Mouse (Mus musculus): ENCODE data around the gene Gm13289.
"Not testable (repeated sequence)": the region's sequence is repeated elsewhere in the genome, so short reads cannot be mapped to it uniquely, and the experiment has no call there.

Gm13289 gene

DNA sequence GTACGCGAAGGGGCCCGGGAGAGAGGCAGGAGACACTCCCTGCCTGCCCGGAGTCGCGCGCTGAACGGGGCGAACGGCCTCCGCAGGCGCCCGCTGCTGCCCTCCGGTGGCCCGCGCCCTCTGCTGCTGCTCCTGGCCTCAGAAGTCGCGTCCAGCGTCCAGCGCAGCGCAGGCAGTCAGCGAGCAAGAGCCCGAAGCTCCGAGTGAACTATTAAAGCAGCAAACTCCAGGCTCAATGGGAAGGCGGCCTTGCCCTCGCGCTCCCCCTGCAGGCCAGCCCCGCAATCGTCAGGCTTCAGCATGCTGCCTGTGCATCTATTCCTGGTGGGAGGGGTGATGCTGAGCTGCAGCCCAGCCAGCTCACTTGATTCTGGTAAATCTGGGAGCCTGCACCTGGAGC is at the start of gene Gm13289:
Gm13289 (plus strand) TSS at position 301 of the 400 bp plus-strand sequence.
- not testable (repeated sequence) for DNase-seq

DNA sequence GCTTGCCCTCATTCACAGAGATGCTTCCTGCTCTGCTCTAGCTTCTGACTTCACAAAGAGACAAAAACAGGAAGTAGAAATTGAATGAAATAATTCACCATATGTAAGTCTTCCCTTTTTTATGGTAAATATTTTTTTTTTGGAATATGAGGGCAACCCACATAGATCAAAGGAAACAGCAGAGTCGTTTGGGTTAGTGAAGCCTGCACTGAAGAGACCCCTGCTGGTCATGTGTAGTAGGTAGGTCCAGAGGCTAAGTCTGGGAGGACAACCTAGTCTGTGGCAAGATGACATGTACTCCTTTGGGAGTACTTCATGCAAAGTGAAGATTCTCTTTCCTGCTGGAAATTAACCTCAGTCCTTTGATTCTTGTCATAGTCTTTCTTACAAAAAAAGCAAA is 49.4 kb upstream of the Gm13289 start:
- DNase-seq = no peak

DNA sequence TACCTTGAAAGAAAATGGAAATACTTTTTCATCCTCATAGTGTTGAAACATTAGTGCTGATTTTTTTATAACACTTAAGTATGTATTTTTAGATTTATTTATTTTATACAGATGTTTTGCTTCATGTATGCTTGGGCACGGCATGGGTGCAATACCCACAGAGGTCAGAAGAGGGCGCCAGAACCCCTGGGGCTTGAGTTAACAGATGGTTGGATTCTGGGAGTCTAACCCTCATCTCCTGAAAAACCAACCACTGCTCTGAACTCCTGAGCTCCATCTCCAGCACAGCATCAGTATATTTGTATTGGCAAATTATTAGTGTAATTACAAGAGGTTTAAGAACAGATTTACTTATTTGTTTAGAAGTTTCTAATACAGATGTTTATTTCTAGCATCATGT is 38.2 kb upstream of the Gm13289 start:
- DNase-seq = peak; percentile 14

DNA sequence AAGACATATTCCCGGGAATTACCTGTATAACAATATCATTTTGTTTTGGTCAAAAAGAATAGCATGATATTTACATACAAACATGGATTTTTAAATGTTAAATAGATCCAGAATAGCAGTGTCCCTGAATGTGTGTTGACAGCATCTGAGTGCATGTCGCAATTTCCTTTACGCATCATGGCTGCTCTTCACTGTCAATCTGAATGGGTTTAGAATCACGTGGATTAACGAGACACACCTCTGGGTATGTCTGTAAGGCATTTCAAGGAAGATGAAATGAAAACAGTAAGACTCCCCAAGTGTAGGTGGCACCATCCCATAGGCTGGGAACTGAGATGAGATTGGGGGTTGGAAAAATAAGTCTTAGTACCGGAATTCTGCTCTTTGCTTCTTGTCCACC is 37.7 kb upstream of the Gm13289 start:
- no peak for DNase-seq

GRCm38 (mm10) chr4:88741426-88741825 is 35.3 kb upstream of the Gm13289 start:
- DNase-seq = no peak

GRCm38 (mm10) chr4:88742771-88743371 is 33.9 kb upstream of the Gm13289 start:
- no peak for DNase-seq

DNA sequence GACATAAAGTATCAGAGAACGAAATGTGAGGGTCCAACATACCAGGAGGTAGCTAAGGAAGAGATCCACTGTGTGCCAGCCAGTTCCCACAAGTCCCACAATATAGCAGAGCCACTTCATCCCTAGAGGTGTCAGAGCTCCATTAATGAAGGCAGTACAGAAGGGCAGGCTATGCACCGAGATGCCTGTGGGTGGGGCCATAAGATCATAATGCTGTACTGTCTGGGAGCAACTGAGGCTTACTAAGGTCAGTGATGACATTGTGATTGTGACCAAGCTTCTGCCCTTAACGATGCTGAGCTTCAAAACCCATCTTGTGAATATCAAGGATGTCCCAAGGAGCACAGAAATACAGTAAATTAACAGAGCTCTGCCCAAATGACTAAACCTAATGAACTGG is 32.5 kb upstream of the Gm13289 start:
- DNase-seq = no peak

GRCm38 (mm10) chr4:88749926-88750325 is 26.8 kb upstream of the Gm13289 start:
- no peak for DNase-seq

DNA sequence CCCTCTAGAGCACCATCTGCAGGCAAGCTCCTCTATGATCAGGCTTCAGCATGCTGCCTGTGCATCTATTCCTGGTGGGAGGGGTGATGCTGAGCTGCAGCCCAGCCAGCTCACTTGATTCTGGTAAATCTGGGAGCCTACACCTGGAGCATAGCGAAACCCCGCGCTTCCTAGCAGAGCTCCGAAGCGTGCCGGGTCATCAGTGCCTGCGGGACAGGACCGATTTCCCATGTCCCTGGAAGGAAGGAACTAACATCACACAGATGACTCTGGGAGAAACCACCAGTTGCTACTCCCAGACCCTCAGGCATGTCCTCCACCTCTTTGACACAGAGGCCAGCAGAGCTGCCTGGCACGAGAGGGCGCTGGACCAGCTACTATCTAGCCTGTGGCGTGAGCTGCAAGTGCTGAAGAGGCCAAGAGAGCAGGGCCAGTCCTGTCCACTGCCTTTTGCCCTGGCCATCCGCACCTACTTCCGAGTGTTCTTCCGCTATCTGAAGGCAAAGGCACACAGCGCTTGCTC is 21.8 kb upstream of the Gm13289 start, which contains the start of gene Gm13271:
Gm13271 (plus strand) TSS at position 51 of the 523 bp plus-strand sequence.
- DNase-seq = peak; percentile 78

DNA sequence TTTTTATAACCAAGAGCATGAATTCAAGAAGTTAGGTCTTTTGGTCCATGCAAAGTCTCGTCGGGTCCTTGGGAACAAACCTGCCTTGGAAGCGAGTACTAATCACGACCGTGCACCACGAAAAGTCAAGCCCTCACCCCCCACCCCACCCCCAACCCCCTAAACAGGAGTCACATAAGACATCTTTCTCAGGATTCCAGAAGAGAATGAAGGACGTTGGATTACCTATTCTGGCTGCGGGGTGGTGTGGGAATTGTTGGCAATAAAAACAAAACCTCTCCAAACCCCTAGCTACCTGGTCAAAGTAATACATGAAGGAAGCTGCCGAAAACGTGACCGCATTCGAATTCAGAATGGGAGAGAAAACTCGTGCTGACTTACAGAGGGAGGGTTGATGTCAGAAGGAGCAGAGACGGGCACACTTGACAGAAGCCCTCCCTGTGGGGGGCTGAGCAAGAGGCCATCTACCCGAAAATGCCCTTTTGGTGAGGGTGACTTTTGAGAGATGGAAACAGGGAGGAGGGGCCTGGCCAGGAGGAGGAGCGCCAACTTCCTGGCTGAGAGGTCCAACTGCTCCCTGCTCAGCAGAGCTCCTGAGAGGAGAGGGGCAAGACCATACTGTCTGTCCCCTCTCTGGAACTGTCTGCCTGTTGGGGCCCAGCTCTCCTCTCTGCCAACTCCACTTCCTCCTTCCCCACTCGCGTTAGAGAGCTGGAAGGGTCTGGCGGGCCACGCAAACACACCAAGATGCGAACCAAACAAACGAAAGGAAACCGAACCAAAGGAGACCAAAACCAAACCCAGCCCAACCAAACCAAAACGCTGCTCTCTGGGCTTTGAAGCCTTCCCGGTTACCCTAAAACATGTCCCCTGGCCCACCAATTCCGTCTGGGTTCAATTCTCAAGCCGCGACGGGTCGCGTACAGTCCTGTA is 19.9 kb upstream of the Gm13289 start:
- not testable (repeated sequence) for DNase-seq

- DNase-seq = peak; percentile 93
Measured at GRCm38 (mm10) chr4:88757628-88758031, 19.1 kb upstream of the Gm13289 start.

GRCm38 (mm10) chr4:88758751-88759150 is 18.0 kb upstream of the Gm13289 start:
- peak; percentile 19 for DNase-seq

GRCm38 (mm10) chr4:88759610-88760268 is 17.0 kb upstream of the Gm13289 start, which contains the start of gene Gm13283:
Gene Gm13283 (plus strand): TSS chr4:88760119.
- peak; percentile 29 for DNase-seq

DNA sequence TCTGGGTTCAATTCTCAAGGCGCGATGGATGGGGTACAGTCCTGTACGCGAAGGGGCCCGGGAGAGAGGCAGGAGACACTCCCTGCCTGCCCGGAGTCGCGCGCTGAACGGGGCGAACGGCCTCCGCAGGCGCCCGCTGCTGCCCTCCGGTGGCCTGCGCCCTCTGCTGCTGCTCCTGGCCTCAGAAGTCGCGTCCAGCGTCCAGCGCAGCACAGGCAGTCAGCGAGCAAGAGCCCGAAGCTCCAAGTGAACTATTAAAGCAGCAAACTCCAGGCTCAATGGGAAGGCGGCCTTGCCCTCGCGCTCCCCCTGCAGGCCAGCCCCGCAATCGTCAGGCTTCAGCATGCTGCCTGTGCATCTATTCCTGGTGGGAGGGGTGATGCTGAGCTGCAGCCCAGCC is 16.3 kb upstream of the Gm13289 start:
- DNase-seq = peak; percentile 69

DNA sequence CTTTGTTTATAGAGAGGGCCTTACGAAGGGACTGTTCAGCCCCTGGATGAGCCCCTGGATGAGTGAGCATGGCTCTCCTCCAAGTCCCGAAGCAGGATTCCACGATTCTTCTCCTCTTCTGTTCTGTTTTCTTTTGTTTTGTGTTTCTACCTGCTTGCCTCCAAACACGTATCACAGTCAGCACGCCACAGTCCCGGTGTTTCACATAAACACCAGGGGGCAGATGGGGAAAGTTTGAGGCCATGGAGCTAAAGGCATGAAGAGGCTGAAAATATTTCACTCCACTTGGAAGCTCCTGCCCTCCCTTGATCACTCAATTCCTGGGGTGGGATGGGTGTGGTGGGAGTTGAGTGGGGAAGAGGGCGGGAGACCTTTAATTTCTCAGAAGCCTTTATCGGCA is 14.9 kb upstream of the Gm13289 start:
- peak; percentile 79 for DNase-seq

DNA sequence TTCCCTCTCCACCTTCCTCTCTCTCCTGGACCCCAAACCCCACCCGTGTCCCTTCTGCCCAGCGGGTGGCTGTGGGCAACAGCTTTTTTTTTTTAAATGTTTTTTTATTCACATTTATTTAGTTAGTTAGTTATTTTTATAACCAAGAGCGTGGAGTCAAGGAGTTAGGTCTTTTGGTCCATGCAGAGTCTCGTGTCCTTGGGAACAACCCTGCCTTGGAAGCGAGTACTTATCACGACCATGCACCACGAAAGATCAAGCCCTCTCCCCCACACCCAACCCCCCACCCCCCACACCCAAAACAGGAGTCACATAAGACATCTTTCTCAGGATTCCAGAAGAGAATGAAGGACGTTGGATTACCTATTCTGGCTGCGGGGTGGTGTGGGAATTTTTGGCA is 14.4 kb upstream of the Gm13289 start:
- DNase-seq = peak; percentile 14

- DNase-seq = peak; percentile 51
Measured at GRCm38 (mm10) chr4:88763384-88764018, 13.2 kb upstream of the Gm13289 start.

DNA sequence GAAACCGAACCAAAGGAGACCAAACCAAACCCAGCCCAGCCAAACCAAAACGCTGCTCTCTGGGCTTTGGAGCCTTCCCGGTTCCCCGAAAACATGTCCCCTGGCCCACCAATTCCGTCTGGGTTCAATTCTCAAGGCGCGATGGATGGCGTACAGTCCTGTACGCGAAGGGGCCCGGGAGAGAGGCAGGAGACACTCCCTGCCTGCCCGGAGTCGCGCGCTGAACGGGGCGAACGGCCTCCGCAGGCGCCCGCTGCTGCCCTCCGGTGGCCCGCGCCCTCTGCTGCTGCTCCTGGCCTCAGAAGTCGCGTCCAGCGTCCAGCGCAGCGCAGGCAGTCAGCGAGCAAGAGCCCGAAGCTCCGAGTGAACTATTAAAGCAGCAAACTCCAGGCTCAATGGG is 3.2 kb upstream of the Gm13289 start, which contains the start of gene Gm13290:
Gm13290 (plus strand) TSS at position 301 of the 400 bp plus-strand sequence.
- not testable (repeated sequence) for DNase-seq

GRCm38 (mm10) chr4:88779550-88779949 is 2.8 kb downstream of the Gm13289 start, which contains the start of gene Gm13272:
Gene Gm13272 (plus strand): TSS chr4:88779850.
- DNase-seq = not testable (repeated sequence)

GRCm38 (mm10) chr4:88780320-88780719 is 3.6 kb downstream of the Gm13289 start:
- not testable (repeated sequence) for DNase-seq

DNA sequence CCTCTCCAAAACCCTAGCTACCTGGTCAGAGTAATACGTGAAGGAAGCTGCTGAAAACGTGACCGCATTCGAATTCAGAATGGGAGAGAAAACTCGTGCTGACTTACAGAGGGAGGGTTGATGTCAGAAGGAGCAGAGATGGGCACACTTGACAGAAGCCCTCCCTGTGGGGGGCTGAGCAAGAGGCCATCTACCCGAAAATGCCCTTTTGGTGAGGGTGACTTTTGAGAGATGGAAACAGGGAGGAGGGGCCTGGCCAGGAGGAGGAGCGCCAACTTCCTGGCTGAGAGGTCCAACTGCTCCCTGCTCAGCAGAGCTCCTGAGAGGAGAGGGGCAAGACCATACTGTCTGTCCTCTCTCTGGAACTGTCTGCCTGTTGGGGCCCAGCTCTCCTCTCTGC is 5.1 kb downstream of the Gm13289 start, which contains the start of gene Ifnz:
Ifnz (plus strand) TSS at position 301 of the 400 bp plus-strand sequence.
- not testable (repeated sequence) for DNase-seq

DNA sequence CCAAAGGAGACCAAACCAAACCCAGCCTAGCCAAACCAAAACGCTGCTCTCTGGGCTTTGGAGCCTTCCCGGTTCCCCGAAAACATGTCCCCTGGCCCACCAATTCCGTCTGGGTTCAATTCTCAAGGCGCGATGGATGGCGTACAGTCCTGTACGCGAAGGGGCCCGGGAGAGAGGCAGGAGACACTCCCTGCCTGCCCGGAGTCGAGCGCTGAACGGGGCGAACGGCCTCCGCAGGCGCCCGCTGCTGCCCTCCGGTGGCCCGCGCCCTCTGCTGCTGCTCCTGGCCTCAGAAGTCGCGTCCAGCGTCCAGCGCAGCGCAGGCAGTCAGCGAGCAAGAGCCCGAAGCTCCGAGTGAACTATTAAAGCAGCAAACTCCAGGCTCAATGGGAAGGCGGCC is 5.6 kb downstream of the Gm13289 start:
- not testable (repeated sequence) for DNase-seq

All from layer of hippocampus, adult 9-11 months (tissue).